Mouse (Mus musculus) hindbrain, embryonic 12.5 days (tissue): ENCODE measurements around the gene Dip2b. TPM values are rescaled to one million over a fixed set of nuclear protein-coding genes. Genes with fewer than 3 reads are reported as not detected.

Experiments used
- ATAC-seq: fragments of 200-750 bp; cut with Nextera tagmentation; 2 replicates; pipeline ENCODE4 v1.8.0; 2017; ENCODE audit warnings: moderate TSS enrichment; ENCODE audit not compliant: low FRiP score
- H3K27ac ChIP-seq: fragments of 300-500 bp; sonication (generic); 2 replicates; pipeline ENCODE4 v1.5.1; 2016; ENCODE audit warnings: mild to moderate bottlenecking
- H3K27me3 ChIP-seq: fragments of 300-500 bp; sonication (generic); 2 replicates; pipeline ENCODE4 v1.6.1; 2016; ENCODE audit warnings: mild to moderate bottlenecking
- H3K36me3 ChIP-seq: fragments of 300-500 bp; sonication (generic); 2 replicates; pipeline ENCODE4 v1.6.1; 2016; ENCODE audit warnings: mild to moderate bottlenecking
- H3K4me1 ChIP-seq: fragments of 300-500 bp; sonication (generic); 2 replicates; pipeline ENCODE4 v1.6.1; 2016
- H3K4me2 ChIP-seq: fragments of 300-500 bp; sonication (generic); replicated peaks from 2 replicates; pipeline ENCODE4 v1.6.1; 2016; ENCODE audit warnings: mild to moderate bottlenecking
- H3K4me3 ChIP-seq: fragments of 300-500 bp; sonication (generic); 2 replicates; pipeline ENCODE4 v1.5.1; 2016; ENCODE audit warnings: mild to moderate bottlenecking
- H3K9ac ChIP-seq: fragments of 300-500 bp; sonication (generic); 2 replicates; pipeline ENCODE4 v1.6.1; 2016; ENCODE audit warnings: mild to moderate bottlenecking, moderate library complexity
- H3K9me3 ChIP-seq: fragments of 300-500 bp; sonication (generic); replicated peaks from 2 replicates; pipeline ENCODE4 v1.6.1; 2016; ENCODE audit warnings: mild to moderate bottlenecking
- WGBS: fragments of 180-500 bp; shearing (Covaris S2); methylation state at CpG from one replicate; pipeline ENCODE4 v1.1.7; 2016; 5-methylcytosine and 5-hydroxymethylcytosine counted together
- polyA plus RNA-seq: library from polyadenylated mRNA; unstranded; fragments of >200 nt; fragmentation: Nextera tagmentation; extraction: Ambion mirVana; gene quantifications from 2 replicates; pipeline ENCODE4 v1.2.1, GENCODE M21; 2016

The Dip2b gene
- polyA plus RNA-seq, 1 experiment from 2014 or later, result 27.5 TPM

- Histone ChIP-seq H3K4me2 (no peak overlapping the region), H3K4me3 (no peak overlapping the region), H3K4me1 (no peaks in the 10 kb centered on the region), H3K27me3 (no peaks in the 10 kb centered on the region), H3K9me3 (peaks cover 5% of the 10 kb centered on the region), H3K9ac (no peak overlapping the region), H3K27ac (no peak overlapping the region), H3K36me3 (peaks cover 9% of the 10 kb centered on the region)
- WGBS, result 87% methylated on average over 7 of the region's 7 CpGs
- no peak for ATAC-seq
These were observed 182.5 kb downstream of the Dip2b start for GRCm38 (mm10) chr15:100220916-100221315.

DNA sequence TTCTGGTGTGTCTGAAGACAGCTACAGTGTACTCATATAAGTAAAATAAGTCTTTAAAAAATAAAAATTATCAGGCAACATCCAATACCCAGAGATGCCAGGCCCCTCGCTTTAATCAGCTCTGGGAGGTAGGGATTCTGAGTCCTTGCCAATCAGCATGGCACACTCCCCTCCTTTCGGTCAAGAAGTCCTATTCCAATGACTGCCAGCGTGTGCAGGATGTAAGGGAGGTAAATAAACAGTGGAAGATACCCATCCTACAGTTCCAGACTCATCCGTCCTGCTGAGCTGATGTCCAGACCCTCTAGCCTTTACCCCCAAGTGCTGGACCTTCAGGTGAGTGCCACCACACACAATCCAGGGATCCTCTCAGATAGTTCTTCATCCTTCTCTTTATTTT is 186.9 kb downstream of the Dip2b start:
- no peaks in the 10 kb centered on the region for H3K27me3 ChIP-seq
- H3K4me3 ChIP-seq, result no peak overlapping the region
- no peak overlapping the region for H3K9ac ChIP-seq
- no peak overlapping the region for H3K4me2 ChIP-seq
- WGBS, result 94% methylated on average over 4 of the region's 4 CpGs
- no peak for ATAC-seq
- H3K36me3 ChIP-seq, result no peaks in the 10 kb centered on the region
- peaks cover 17% of the 10 kb centered on the region for H3K4me1 ChIP-seq
- H3K27ac ChIP-seq, result no peak overlapping the region
- peaks cover 5% of the 10 kb centered on the region for H3K9me3 ChIP-seq

DNA sequence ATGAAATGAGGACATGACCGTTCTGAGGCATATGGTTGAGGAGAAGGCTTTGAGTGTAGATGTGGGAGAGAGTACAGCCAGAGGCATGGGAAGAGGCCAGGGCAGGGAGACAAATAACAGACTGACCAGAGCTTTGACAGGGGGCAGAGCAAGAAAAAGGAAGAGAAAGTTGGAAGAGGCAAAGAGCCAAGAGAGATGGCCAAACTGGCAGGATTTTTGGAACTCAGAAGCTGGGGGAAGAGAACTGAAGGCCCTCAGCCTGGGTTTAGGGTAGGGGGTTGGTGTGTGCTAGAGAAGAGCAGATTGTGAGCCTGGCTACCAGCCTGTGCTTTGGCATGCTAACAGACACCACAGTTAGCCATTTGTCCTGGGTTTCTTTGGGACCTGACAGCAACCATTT is 187.4 kb downstream of the Dip2b start:
- Histone ChIP-seq H3K4me1 (peaks cover 17% of the 10 kb centered on the region), H3K4me3 (no peak overlapping the region), H3K9ac (no peak overlapping the region), H3K36me3 (no peaks in the 10 kb centered on the region), H3K4me2 (no peak overlapping the region), H3K27ac (no peak overlapping the region), H3K27me3 (no peaks in the 10 kb centered on the region), H3K9me3 (peaks cover 5% of the 10 kb centered on the region)
- ATAC-seq, result no peak
- 97% methylated on average over 1 of the region's 1 CpGs for WGBS

DNA sequence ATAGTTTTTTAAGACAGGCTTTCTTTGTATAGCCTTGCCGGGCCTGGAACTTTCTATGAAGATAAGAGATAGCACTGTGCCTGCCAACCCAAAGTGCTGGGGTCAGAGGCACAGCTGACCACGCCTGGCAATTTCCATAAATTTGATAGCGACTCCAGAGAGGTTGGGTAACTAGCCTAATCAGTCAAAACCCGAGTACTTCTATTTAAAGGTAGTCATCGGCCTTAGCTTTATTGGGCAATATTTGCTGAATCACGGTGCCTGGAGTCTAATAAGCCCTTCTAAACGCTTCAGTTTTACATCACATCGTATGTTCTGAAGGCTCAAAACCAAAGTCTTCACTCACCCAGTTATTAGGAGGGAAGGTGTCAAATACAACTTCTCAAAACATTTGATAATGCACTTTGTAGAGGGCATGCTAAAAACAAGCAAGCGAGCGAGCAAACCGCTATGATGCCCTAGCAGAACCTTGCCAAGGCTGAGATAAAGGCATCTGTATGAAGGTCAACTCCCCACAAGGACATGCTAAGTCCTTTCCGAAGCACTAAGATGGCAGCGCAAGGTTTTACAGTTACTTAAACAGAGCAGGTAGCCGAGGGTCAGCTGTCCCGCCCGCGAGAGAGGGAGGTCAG is 188.7 kb downstream of the Dip2b start:
- Histone ChIP-seq H3K9me3 (peaks cover 5% of the 10 kb centered on the region), H3K27ac (peak overlapping the region; percentile 100), H3K4me3 (peak overlapping the region; percentile 87), H3K9ac (peak overlapping the region; percentile 98), H3K4me1 (peaks cover 17% of the 10 kb centered on the region), H3K27me3 (no peaks in the 10 kb centered on the region), H3K36me3 (no peaks in the 10 kb centered on the region), H3K4me2 (peak overlapping the region; percentile 78)
- peak; percentile 51 for ATAC-seq
- 6% methylated on average over 17 of the region's 17 CpGs for WGBS

GRCm38 (mm10) chr15:100227663-100228534 is 189.4 kb downstream of the Dip2b start, which contains the start of gene Atf1:
TSS of gene Atf1 (plus strand) at chr15:100227819.
- Histone ChIP-seq H3K27me3 (no peaks in the 10 kb centered on the region), H3K4me2 (peak within 1 kb of the TSS; percentile 78), H3K4me3 (peak within 1 kb of the TSS; percentile 87), H3K36me3 (no peaks in the 10 kb centered on the region), H3K9me3 (no peaks in the 10 kb centered on the region; the same call in 1 of the 2 replicates), H3K9ac (peak within 1 kb of the TSS; percentile 98), H3K4me1 (peaks cover 17% of the 10 kb centered on the region), H3K27ac (peak within 1 kb of the TSS; percentile 100)
- under 1% methylated on average over 60 of the region's 133 CpGs for WGBS
- ATAC-seq, result peak; percentile 85

GRCm38 (mm10) chr15:100228535-100229336 is 190.3 kb downstream of the Dip2b start:
- H3K9me3 ChIP-seq, result no peaks in the 10 kb centered on the region; the same call in 1 of the 2 replicates
- no peaks in the 10 kb centered on the region for H3K27me3 ChIP-seq
- H3K4me2 ChIP-seq, result peak overlapping the region; percentile 78
- peak overlapping the region; percentile 98 for H3K9ac ChIP-seq
- H3K27ac ChIP-seq, result peak overlapping the region; percentile 100
- ATAC-seq, result peak; percentile 35
- peaks cover 6% of the 10 kb centered on the region for H3K36me3 ChIP-seq
- H3K4me1 ChIP-seq, result peaks cover 17% of the 10 kb centered on the region
- 21% methylated on average over 16 of the region's 16 CpGs for WGBS
- H3K4me3 ChIP-seq, result peak overlapping the region; percentile 87

- no peak for ATAC-seq
These were observed 192.2 kb downstream of the Dip2b start for GRCm38 (mm10) chr15:100230655-100231054.

DNA sequence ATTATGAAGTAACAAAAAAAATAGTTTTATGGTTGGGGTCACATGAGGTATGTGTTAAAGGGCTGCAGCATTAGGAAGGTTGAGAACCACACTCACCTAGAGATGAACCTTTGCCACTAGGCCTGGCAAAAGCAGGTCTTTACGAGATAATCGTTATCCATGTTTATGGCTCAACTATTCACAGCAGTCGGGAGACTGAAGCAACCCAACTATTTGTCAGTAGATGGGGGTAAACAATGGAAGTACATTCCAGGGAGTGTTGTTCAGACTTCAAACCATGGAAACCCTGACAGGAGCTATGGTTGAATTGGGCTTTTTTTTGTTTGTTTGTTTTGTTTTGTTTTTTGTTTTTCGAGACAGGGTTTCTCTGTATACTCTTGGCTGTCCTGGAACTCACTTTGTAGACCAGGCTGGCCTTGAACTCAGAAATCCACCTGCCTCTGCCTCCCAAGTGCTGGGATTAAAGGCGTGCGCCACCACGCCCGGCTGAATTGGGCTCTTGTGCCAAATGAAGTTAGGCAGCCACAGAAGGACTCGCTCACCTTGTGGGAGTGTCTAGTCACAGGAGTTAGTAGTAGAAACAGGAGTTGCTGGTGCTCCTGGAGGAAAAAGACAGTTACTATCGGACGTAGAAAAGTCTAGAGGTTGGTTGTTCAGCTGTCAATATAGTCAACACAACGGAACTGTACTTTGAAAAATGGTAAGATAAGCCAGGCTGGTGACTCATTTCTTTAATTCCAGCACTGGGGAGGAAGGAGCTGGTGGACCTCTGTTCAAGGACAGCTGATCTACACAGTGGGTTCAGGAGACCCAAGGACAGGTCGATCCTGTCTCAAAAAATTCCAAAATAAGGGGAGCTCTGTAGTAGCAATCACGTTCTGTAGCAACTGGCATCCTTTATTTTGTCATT is 193.4 kb downstream of the Dip2b start:
- H3K36me3 ChIP-seq, result peaks cover 30% of the 10 kb centered on the region
- 92% methylated on average over 14 of the region's 14 CpGs for WGBS
- no peaks in the 10 kb centered on the region for H3K9me3 ChIP-seq
- H3K4me1 ChIP-seq, result peaks cover 14% of the 10 kb centered on the region
- no peak for ATAC-seq
- no peak overlapping the region for H3K9ac ChIP-seq
- H3K27me3 ChIP-seq, result no peaks in the 10 kb centered on the region
- H3K4me3 ChIP-seq, result no peak overlapping the region
- no peak overlapping the region for H3K4me2 ChIP-seq
- H3K27ac ChIP-seq, result no peak overlapping the region

More at GRCm38 (mm10) chr15:100230655-100231054, 192.2 kb downstream of the Dip2b start:
- Histone ChIP-seq H3K4me2 (no peak overlapping the region), H3K4me1 (peaks cover 17% of the 10 kb centered on the region), H3K27me3 (no peaks in the 10 kb centered on the region), H3K27ac (no peak overlapping the region), H3K9me3 (no peaks in the 10 kb centered on the region), H3K9ac (no peak overlapping the region), H3K4me3 (no peak overlapping the region), H3K36me3 (peaks cover 22% of the 10 kb centered on the region)
- WGBS, result 77% methylated on average over 1 of the region's 1 CpGs

GRCm38 (mm10) chr15:100235208-100235965 is 196.9 kb downstream of the Dip2b start:
- Histone ChIP-seq H3K4me3 (no peak overlapping the region), H3K4me1 (no peaks in the 10 kb centered on the region), H3K9me3 (no peaks in the 10 kb centered on the region), H3K27ac (no peak overlapping the region), H3K4me2 (no peak overlapping the region), H3K27me3 (no peaks in the 10 kb centered on the region), H3K36me3 (peaks cover 48% of the 10 kb centered on the region), H3K9ac (no peak overlapping the region)
- no peak for ATAC-seq
- 96% methylated on average over 12 of the region's 12 CpGs for WGBS

GRCm38 (mm10) chr15:100236952-100237351 is 198.5 kb downstream of the Dip2b start:
- H3K4me2 ChIP-seq, result no peak overlapping the region
- H3K4me3 ChIP-seq, result no peak overlapping the region
- no peaks in the 10 kb centered on the region for H3K27me3 ChIP-seq
- H3K27ac ChIP-seq, result no peak overlapping the region
- H3K36me3 ChIP-seq, result peaks cover 55% of the 10 kb centered on the region
- WGBS, result 92% methylated on average over 6 of the region's 6 CpGs
- H3K9ac ChIP-seq, result no peak overlapping the region
- no peaks in the 10 kb centered on the region for H3K4me1 ChIP-seq
- ATAC-seq, result no peak
- H3K9me3 ChIP-seq, result no peaks in the 10 kb centered on the region

GRCm38 (mm10) chr15:100241780-100242179 is 203.3 kb downstream of the Dip2b start:
- Histone ChIP-seq H3K4me2 (no peak overlapping the region), H3K36me3 (peaks cover 64% of the 10 kb centered on the region), H3K27me3 (no peaks in the 10 kb centered on the region), H3K4me3 (no peak overlapping the region), H3K27ac (no peak overlapping the region), H3K9me3 (no peaks in the 10 kb centered on the region), H3K9ac (no peak overlapping the region), H3K4me1 (no peaks in the 10 kb centered on the region)
- 92% methylated on average over 6 of the region's 6 CpGs for WGBS
- no peak for ATAC-seq
